Mouse (Mus musculus) spleen, adult 12 weeks (tissue): ENCODE data around the gene AI597479.

Source experiments
- DNase-seq: peaks from one replicate; pipeline ENCODE4 v3.0.0; 2022; ENCODE audit warnings: low spot score

AI597479 gene

GRCm38 (mm10) chr1:43162394-43162793 is 63.9 kb downstream of the AI597479 start:
- DNase-seq = no peak

GRCm38 (mm10) chr1:43163084-43163466 is 64.6 kb downstream of the AI597479 start:
- DNase-seq = no peak

GRCm38 (mm10) chr1:43163467-43164418 is 65.2 kb downstream of the AI597479 start:
- DNase-seq = no peak

GRCm38 (mm10) chr1:43164582-43164981 is 66.1 kb downstream of the AI597479 start:
- DNase-seq = no peak
